Mouse (Mus musculus): ENCODE data around the gene Txn2. TPM values are rescaled to one million over a fixed set of nuclear protein-coding genes. Genes with fewer than 3 reads are reported as not detected.
"Not testable (repeated sequence)": the region's sequence is repeated elsewhere in the genome, so short reads cannot be mapped to it uniquely, and the experiment has no call there.

The Txn2 gene
- polyA plus RNA-seq, 1 experiment from 2014 or later: 213 TPM

GRCm38 (mm10) chr15:77880738-77881137 lies 48.1 kb downstream of the Txn2 start:
- DNase-seq (ENCODE audit: low spot score): no peak

- DNase-seq (ENCODE audit: low spot score): no peak
These were observed 49.0 kb downstream of the Txn2 start for GRCm38 (mm10) chr15:77879756-77880155.

- peak; percentile 47 for DNase-seq (ENCODE audit: low spot score)
These were observed 51.6 kb downstream of the Txn2 start for GRCm38 (mm10) chr15:77877209-77877608.

GRCm38 (mm10) chr15:77876716-77877115 lies 52.1 kb downstream of the Txn2 start:
- no peak for DNase-seq (ENCODE audit: low spot score)

GRCm38 (mm10) chr15:77875953-77876352 lies 52.9 kb downstream of the Txn2 start:
- DNase-seq (ENCODE audit: low spot score): no peak

- no peak for DNase-seq (ENCODE audit: low spot score)
These were observed 54.0 kb downstream of the Txn2 start for GRCm38 (mm10) chr15:77874807-77875206.

GRCm38 (mm10) chr15:77874310-77874709 lies 54.5 kb downstream of the Txn2 start:
- no peak for DNase-seq (ENCODE audit: low spot score)

- no peak for DNase-seq (ENCODE audit: low spot score)
These were observed 55.2 kb downstream of the Txn2 start for GRCm38 (mm10) chr15:77873564-77873963.

GRCm38 (mm10) chr15:77872996-77873395 lies 55.8 kb downstream of the Txn2 start:
- DNase-seq (ENCODE audit: low spot score): no peak

GRCm38 (mm10) chr15:77868340-77868739 lies 60.5 kb downstream of the Txn2 start:
- no peak for DNase-seq (ENCODE audit: low spot score)

GRCm38 (mm10) chr15:77867231-77867968 lies 61.4 kb downstream of the Txn2 start:
- DNase-seq (ENCODE audit: low spot score): not testable (repeated sequence)

GRCm38 (mm10) chr15:77866583-77867220 lies 62.1 kb downstream of the Txn2 start:
- DNase-seq (ENCODE audit: low spot score): no peak

Other genes starting within 250 kb of the Txn2 start
- gene Apol7e, start 230.1 kb downstream of the Txn2 start, polyA plus RNA-seq (2015; fragmentation: Nextera tagmentation; extraction: Ambion mirVana): 7.2 and 8.1 TPM in 2 replicates
- 1.6 and 2.3 TPM in 2 replicates for gene Apol9b, start 200.0 kb downstream of the Txn2 start, polyA plus RNA-seq (2015; fragmentation: Nextera tagmentation; extraction: Ambion mirVana)
- 0.06 TPM in 1 of 2 replicates, not detected in the other for gene Apol8, start 172.0 kb downstream of the Txn2 start, polyA plus RNA-seq (2015; fragmentation: Nextera tagmentation; extraction: Ambion mirVana)
- 62.3 and 71.0 TPM in 2 replicates for gene Myh9, start 86.8 kb downstream of the Txn2 start, polyA plus RNA-seq (2015; fragmentation: Nextera tagmentation; extraction: Ambion mirVana)
- 3.5 TPM in 2 replicates for gene Foxred2, start 27.7 kb upstream of the Txn2 start, polyA plus RNA-seq (2015; fragmentation: Nextera tagmentation; extraction: Ambion mirVana)
- 157 and 184 TPM in 2 replicates for gene Eif3d, start 41.8 kb upstream of the Txn2 start, polyA plus RNA-seq (2015; fragmentation: Nextera tagmentation; extraction: Ambion mirVana)
- gene Cacng2, start 191.0 kb upstream of the Txn2 start, polyA plus RNA-seq (2015; fragmentation: Nextera tagmentation; extraction: Ambion mirVana): not detected in 2 replicates
- gene Ift27, start 245.1 kb upstream of the Txn2 start, polyA plus RNA-seq (2015; fragmentation: Nextera tagmentation; extraction: Ambion mirVana): 85.2 and 87.5 TPM in 2 replicates